Mouse (Mus musculus) lung, postnatal 0 days (tissue): ENCODE data around the gene Zfp90. TPM values are rescaled to one million over a fixed set of nuclear protein-coding genes. Genes with fewer than 3 reads are reported as not detected.

ENCODE experiments used
- ATAC-seq: fragments of 200-750 bp; cut with Nextera tagmentation; 2 replicates; pipeline ENCODE4 v1.8.0; 2017; ENCODE audit warnings: moderate library complexity
- DNase-seq: peaks from one replicate; pipeline ENCODE4 v3.0.0-alpha.2; 2016; ENCODE audit warnings: low spot score
- H3K27ac ChIP-seq: fragments of 300-500 bp; sonication (generic); 2 replicates; pipeline ENCODE4 v1.5.1; 2014; ENCODE audit warnings: antibody characterized with exemption, mild to moderate bottlenecking, low read length, mixed read lengths
- H3K27me3 ChIP-seq: fragments of 300-500 bp; sonication (generic); replicated peaks from 2 replicates; pipeline ENCODE4 v1.6.1; 2014; ENCODE audit warnings: low read length, mixed read lengths; ENCODE audit not compliant: insufficient read depth
- H3K36me3 ChIP-seq: fragments of 300-500 bp; sonication (generic); 2 replicates; pipeline ENCODE4 v1.6.1; 2014; ENCODE audit warnings: low read length, mixed read lengths; ENCODE audit not compliant: insufficient read depth
- H3K4me1 ChIP-seq: fragments of 300-500 bp; sonication (generic); 2 replicates; pipeline ENCODE4 v1.6.1; 2014; ENCODE audit warnings: antibody characterized with exemption, low read depth, low read length, mixed read lengths; ENCODE audit not compliant: insufficient read depth
- H3K4me2 ChIP-seq: fragments of 300-500 bp; sonication (generic); replicated peaks from 2 replicates; pipeline ENCODE4 v1.6.1; 2014; ENCODE audit warnings: low read depth, mild to moderate bottlenecking, low read length, moderate library complexity, mixed read lengths
- H3K4me3 ChIP-seq: fragments of 300-500 bp; sonication (generic); 2 replicates; pipeline ENCODE4 v1.5.1; 2014; ENCODE audit warnings: low read depth, low read length
- H3K9ac ChIP-seq: fragments of 300-500 bp; sonication (generic); replicated peaks from 2 replicates; pipeline ENCODE4 v1.6.1; 2014; ENCODE audit warnings: low read depth, mild to moderate bottlenecking
- H3K9me3 ChIP-seq: fragments of 300-500 bp; sonication (generic); 2 replicates; pipeline ENCODE4 v1.6.1; 2016; ENCODE audit warnings: low read length, mixed read lengths
- CTCF ChIP-seq: IDR thresholded peaks from 2 replicates; pipeline ENCODE4 v1.5.1; 2016; ENCODE audit warnings: antibody characterized with exemption, mild to moderate bottlenecking
- EP300 ChIP-seq: IDR thresholded peaks from 2 replicates; pipeline ENCODE4 v1.6.1; 2016; ENCODE audit warnings: antibody characterized with exemption, mild to moderate bottlenecking, control low read depth
- WGBS: fragments of 180-500 bp; shearing (Covaris S2); extraction: QIAGEN DNeasy Blood & Tissue Kit; methylation state at CpG from one replicate; pipeline ENCODE4 v1.1.7; 2014; 5-methylcytosine and 5-hydroxymethylcytosine counted together
- polyA plus RNA-seq: library from polyadenylated mRNA; unstranded; fragments of >200 nt; fragmentation: Nextera tagmentation; extraction: Ambion mirVana; gene quantifications from 2 replicates; pipeline ENCODE4 v1.2.1, GENCODE M21; 2015

Gene Zfp90
- polyA plus RNA-seq, 1 experiment from 2014 or later, result 9.9 TPM

DNA sequence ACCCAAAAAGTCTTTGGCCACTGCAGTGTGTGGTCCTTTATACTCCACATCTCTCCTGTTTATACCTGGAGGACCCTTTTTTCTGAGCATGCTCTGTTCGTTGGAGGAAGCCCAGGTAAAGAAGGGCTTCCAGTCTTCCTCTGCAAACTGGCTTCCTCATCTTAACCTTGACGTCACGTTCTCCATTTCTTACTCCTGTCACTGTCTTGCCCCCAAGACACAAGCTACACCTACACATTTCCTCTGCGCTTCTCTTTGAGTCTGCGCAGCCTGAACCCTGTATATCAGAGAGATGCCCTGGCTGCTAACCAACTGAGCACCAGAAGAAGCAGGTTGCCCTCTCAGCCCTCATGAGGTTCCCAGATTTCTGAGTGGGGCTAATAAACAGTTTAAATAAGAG, 35.8 kb upstream of the Zfp90 start:
- Histone ChIP-seq H3K27me3 (no peaks in the 10 kb centered on the region), H3K9me3 (no peaks in the 10 kb centered on the region), H3K4me1 (no peaks in the 10 kb centered on the region), H3K4me3 (no peak overlapping the region), H3K9ac (no peak overlapping the region), H3K4me2 (no peak overlapping the region), H3K27ac (no peak overlapping the region), H3K36me3 (no peaks in the 10 kb centered on the region)
- ATAC-seq (no peak), DNase-seq (no peak)
- WGBS, result 68% methylated on average over 5 of the region's 5 CpGs
- TF ChIP-seq EP300 (no peak), CTCF (no peak)

- Histone ChIP-seq H3K9me3 (no peaks in the 10 kb centered on the region), H3K9ac (no peak overlapping the region), H3K27me3 (no peaks in the 10 kb centered on the region), H3K4me1 (no peaks in the 10 kb centered on the region), H3K27ac (no peak overlapping the region), H3K4me2 (no peak overlapping the region), H3K4me3 (no peak overlapping the region), H3K36me3 (no peaks in the 10 kb centered on the region)
- DNase-seq (no peak), ATAC-seq (no peak)
- WGBS, result 82% methylated on average over 6 of the region's 6 CpGs
- TF ChIP-seq CTCF (no peak), EP300 (no peak)
Observed at GRCm38 (mm10) chr8:106381026-106381425, 34.1 kb upstream of the Zfp90 start.

GRCm38 (mm10) chr8:106387801-106388415, 27.2 kb upstream of the Zfp90 start:
- ATAC-seq, result no peak
- no peak for TF ChIP-seq CTCF
- TF ChIP-seq EP300, result no peak
- Histone ChIP-seq H3K36me3 (no peaks in the 10 kb centered on the region), H3K4me3 (no peak overlapping the region), H3K27me3 (no peaks in the 10 kb centered on the region), H3K9ac (no peak overlapping the region), H3K27ac (no peak overlapping the region), H3K4me2 (no peak overlapping the region), H3K9me3 (no peaks in the 10 kb centered on the region), H3K4me1 (no peaks in the 10 kb centered on the region)
- no peak for DNase-seq
- WGBS, result 80% methylated on average over 9 of the region's 9 CpGs

DNA sequence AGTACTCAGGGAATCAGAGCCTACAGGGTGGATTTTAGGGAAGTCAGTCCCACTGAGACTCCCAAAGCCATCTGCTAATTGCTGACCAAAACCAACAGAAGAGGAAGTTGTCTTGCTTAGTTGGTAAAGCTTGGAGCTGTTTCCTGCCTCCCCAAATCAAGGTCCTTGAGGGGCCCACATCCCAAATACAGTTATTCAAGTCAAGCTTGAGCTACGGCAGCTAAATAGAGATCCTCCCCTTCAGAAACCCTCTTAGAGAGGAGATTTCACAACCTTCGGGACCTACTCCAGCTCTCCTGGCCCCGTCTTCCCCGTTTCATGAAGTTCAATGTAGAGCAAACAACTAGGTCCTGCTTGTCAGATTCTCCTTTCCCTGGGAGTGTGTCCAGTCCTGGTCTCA, 20.6 kb upstream of the Zfp90 start:
- no peak overlapping the region for H3K4me2 ChIP-seq
- H3K4me3 ChIP-seq, result no peak overlapping the region
- H3K4me1 ChIP-seq, result no peaks in the 10 kb centered on the region
- TF ChIP-seq CTCF (no peak), EP300 (no peak)
- ATAC-seq (no peak), DNase-seq (peak; percentile 33)
- no peak overlapping the region for H3K27ac ChIP-seq
- H3K9me3 ChIP-seq, result no peaks in the 10 kb centered on the region
- H3K27me3 ChIP-seq, result no peaks in the 10 kb centered on the region
- 41% methylated on average over 4 of the region's 4 CpGs for WGBS
- no peak overlapping the region for H3K9ac ChIP-seq
- H3K36me3 ChIP-seq, result no peaks in the 10 kb centered on the region

DNA sequence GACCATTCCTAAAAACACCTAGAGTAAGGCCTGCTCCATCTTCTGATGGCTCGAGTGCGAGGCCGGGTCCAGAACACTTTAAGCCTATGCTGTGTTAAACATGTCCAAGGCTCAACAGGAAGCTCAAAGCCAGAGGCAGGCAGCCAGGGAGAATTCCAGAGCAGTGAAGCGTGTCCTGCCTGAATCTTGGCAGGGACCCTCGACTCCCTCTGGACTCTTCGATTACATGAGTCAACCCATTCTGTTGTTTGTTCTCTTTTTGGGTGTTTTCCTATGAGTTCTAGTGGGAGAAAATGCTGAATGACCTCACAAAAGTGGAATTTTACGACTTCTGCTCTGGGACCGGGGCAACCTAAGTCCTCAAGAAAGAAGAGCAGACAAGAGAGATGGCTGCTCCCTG, 15.4 kb upstream of the Zfp90 start:
- H3K27me3 ChIP-seq, result no peaks in the 10 kb centered on the region
- no peaks in the 10 kb centered on the region for H3K36me3 ChIP-seq
- 14% methylated on average over 8 of the region's 8 CpGs for WGBS
- H3K4me3 ChIP-seq, result no peak overlapping the region
- H3K4me2 ChIP-seq, result no peak overlapping the region
- H3K4me1 ChIP-seq, result peaks cover 5% of the 10 kb centered on the region
- no peak overlapping the region for H3K9ac ChIP-seq
- ATAC-seq (peak; percentile 79), DNase-seq (peak; percentile 77)
- H3K9me3 ChIP-seq, result no peaks in the 10 kb centered on the region
- TF ChIP-seq CTCF, result no peak
- peak overlapping the region; percentile 32; the same call in 1 of the 2 replicates for H3K27ac ChIP-seq

DNA sequence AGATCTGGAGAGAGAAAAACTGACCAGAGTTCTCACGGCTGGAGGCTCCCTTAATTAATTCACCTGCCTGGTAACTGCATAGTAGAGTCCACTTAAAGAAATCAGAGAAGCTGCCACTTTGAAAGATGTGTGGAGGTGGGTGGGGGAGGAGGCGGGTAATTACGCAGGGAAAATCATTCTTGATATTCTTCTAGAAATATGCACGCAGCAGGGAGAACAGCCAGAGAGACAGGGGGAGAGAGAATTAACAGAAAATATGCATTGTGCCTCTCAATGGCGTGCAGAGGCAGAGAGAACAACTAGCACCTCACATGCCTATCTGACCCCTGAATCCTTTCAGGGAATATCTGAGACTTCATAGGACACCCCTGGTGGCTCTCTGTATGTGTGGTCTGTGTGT, 14.9 kb upstream of the Zfp90 start:
- H3K9me3 ChIP-seq, result no peaks in the 10 kb centered on the region
- H3K4me2 ChIP-seq, result no peak overlapping the region
- H3K27me3 ChIP-seq, result no peaks in the 10 kb centered on the region
- peak; percentile 14 for DNase-seq
- TF ChIP-seq EP300 (no peak), CTCF (no peak)
- 39% methylated on average over 5 of the region's 5 CpGs for WGBS
- H3K9ac ChIP-seq, result no peak overlapping the region
- peak overlapping the region; percentile 32; the same call in 1 of the 2 replicates for H3K27ac ChIP-seq
- H3K4me1 ChIP-seq, result peaks cover 5% of the 10 kb centered on the region
- peak; percentile 30 for ATAC-seq
- no peaks in the 10 kb centered on the region for H3K36me3 ChIP-seq
- H3K4me3 ChIP-seq, result no peak overlapping the region
